Mouse (Mus musculus) left cerebral cortex, postnatal 36 days (tissue): ENCODE data around the gene Gm11444. TPM values are rescaled to one million over a fixed set of nuclear protein-coding genes. Genes with fewer than 3 reads are reported as not detected.

Experiments used
- DNase-seq, 2 experiments: peaks; one replicate each; pipeline ENCODE4 v3.0.0; 2021 to 2022; ENCODE audit warnings: low spot score in 2 of 2, mixed read lengths in 1 of 2
- intact Hi-C: fragments of 180-260 bp; cut with DNase I; formaldehyde crosslinking; loops from one replicate; pipeline ENCODE4 v1.15.1; 2025
- total RNA-seq, 2 experiments: library from RNA; stranded (reverse); gene quantifications; 2 replicates each; pipeline ENCODE4 v1.2.3; 2021

Gene Gm11444
- not detected for total RNA-seq

GRCm38 (mm10) chr11:85850233-85850632 lies at the start of gene Gm11444:
Gene Gm11444, minus strand, starts transcription at chr11:85850333.
- no peak for DNase-seq
- intact Hi-C loops = no loop called here

DNA sequence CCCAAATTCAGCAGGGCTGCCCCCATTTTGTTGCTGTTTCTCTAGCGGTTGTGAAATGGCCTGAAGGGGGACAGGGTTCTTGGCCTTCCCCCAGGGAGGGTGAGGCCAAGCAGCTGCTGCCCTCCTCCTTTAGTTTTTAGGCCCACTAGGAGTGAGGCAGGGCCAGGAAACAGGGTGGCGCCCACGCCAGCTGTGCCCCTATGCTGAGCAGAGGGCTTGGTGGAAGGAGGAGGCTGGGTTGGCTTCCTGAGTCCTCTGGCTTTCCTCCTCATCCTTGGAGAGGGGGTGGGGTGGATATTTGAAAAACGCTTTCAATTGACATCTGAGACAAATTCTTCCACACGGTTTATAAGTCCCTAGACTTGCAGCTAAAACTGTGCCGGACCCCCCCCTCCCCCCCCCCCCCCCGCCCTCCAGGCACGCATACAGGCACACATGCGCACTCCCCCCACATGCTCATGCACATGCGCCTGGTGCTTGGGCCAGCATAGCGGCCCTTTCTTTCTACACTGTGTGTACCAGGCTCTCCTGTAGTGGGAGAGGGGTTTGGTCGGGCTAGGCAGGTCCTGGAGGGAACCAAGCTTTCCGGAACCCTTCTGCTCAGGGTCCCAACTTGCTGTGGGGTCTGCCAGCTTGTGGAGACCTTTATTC lies 46.3 kb upstream of the Gm11444 start:
- DNase-seq = no peak
- intact Hi-C loops = no loop called here

DNA sequence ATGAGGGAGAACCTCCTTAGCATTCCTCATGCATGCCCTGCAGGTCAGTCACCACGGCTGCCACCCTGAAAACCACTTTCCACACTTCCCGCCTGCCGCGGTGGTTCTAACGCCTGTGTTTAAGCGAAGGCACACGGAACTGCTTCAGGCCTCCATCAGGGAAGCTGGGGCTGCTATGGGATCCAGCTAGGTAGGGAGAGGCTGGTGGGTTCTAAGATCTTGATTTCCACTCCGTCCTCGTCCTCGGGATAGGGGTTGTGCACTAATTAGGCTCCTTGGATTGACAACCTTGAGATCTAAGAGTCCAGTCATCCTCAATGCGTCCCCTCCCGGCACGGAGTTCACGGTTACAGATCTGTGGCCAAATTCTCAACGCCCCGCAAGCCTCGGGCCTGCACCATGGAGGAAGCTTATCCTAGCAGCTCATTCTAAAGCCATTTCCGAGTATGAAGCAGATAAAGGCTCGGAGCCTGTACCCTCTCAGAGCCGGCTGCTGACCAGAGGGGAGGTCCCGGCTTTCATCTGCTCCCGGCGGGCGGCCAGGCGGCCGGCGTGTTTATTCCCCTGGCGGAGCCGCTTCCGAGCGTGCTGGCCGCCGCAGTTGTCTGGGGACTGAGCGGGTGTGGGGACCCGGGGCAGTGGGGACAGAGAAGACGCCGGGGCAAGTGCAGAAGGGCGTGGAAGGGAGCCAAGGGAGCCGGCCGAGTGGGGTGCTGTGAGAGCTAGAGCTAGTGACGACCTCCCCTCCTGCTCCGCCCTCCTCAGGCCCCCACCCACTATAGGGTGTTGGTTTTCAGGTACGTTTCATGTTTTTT lies 44.8 kb upstream of the Gm11444 start:
- intact Hi-C loops = loop anchor here (5.0 kb wide), 2 partner anchors 32 to 1368 kb away; partner anchors contain the start of gene Lhx1
- no peak for DNase-seq

DNA sequence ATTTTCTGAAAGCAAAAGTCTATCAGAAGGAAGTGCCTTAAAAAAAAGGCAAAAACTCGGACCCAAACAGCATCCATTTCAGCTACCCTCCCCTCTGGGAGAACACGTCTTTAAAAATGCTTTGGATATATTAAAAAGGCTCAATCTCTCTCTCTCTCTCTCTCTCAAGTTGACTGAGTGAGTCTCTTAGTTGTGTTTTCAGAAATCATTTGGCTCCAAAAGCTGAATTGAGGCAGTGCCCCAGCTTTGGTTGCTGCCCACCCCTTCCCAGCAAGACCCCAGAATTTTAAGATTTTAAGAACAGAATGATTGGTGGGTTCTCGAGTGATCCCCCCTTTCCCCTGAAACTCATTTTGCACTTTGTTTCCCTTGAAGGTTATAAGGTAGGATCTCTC lies 44.0 kb upstream of the Gm11444 start:
- DNase-seq = no peak
- intact Hi-C loops = loop anchor here (5.0 kb wide), 2 partner anchors 33 to 1367 kb away; partner anchors contain the start of gene Lhx1

DNA sequence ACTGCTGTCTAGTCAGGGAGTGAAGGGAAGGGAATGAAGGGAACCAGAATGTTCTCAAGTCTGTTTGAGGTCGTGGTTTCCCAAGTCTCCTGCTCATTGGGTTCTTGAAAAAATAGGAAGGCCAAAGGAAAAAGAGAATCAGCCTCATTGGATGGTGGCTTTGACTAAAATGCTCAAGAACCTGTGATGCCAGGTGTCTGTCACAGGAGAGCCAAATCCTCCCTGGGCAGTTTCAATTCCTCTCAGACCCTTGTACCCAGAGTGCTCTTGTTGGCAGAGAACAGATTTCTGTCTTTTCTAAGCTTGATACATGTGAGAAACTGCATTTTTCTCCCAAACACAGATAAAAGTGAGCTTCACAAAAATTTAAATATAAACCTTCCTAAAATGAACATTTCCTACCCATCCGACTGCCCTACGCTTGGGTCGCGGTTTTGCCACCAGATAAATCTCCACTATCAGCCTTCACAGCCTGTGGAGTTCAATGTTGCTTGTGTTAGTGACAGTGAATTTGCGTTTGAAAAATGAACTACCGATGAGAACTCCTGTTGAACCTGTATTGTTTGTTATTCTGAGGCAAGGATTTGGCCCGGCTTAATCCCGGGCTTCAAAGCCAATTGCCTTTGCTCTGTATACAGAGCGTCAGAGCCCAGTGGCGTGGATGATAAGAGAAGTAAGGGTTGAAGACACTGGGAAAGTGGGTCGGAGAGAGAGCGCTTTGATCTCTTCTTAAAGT lies 43.4 kb upstream of the Gm11444 start:
- no peak for DNase-seq
- intact Hi-C loops = loop anchor here (5.0 kb wide), 2 partner anchors 34 to 1366 kb away; partner anchors contain the start of gene Lhx1

- DNase-seq = no peak
- intact Hi-C loops = loop anchor here (5.0 kb wide), 2 partner anchors 35 to 1365 kb away; partner anchors contain the start of gene Lhx1
Observed at GRCm38 (mm10) chr11:85892771-85893170, 42.6 kb upstream of the Gm11444 start.

DNA sequence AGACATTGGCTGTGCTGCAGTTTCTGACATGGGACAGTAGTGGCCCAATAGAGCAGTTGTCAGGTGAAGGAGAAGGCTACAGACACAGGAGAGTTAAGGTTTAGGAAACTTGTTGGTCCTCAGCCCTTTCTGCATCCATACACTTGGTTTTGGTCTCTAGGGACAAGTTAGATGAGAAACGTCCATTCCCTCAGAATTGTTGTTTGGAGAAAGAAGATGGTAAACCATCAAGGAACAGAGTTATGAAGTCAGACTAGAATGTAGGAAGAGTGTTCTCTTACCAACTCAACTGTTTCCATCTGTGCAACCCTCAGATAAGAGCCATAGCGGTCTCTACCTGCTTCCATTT lies 41.5 kb upstream of the Gm11444 start:
- no peak for DNase-seq
- intact Hi-C loops = loop anchor here (5.0 kb wide), 2 partner anchors 36 to 1364 kb away; partner anchors contain the start of gene Lhx1

DNA sequence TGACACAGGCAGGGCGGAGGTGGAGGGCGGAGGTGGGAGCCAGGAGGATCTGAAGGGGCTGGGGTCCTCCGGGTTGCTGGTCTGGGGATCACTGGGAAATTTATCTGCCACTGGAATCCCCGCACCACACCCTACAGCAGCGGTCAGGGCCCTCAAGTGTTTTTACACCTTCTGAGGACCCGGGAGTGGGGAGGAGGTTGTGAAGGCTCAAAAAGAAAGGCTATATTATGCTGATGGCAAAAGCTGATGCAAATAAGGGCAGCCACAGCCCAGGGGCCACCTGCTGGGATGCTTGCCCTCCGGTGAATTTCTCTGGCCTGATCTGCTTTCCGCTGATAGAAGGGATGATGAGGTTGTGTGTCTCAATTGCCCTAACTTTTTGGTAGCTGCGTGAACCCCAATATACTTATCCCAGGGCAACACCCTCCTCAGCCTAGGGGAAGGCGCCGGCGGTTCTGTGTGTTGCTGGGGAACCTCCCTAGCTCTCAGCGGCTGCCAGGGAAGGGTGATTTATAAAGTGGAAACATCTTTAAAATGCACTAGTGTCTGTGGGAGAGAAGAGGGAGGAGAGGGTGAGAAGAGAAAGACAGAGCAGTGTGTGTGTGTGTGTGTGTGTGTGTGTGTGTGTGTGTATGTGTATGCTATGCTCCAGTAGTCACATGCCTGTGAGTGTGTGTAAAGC lies 41.0 kb upstream of the Gm11444 start:
- DNase-seq = no peak
- intact Hi-C loops = loop anchor here (5.0 kb wide), 2 partner anchors 36 to 1364 kb away; partner anchors contain the start of gene Lhx1

DNA sequence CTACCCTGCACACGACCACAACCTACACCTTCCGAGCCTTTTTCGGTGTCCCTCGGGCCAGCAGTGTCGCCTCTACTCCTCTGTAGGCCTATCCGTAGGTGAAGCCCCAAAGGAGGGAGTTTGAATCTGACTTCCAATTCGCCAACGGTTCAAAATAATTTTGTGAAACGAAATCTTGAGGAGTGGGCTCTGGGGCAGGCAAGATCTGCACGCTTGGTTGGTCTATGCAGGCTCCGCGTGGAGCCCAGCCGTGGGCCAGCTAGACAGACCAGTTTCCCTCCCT lies 40.4 kb upstream of the Gm11444 start:
- intact Hi-C loops = loop anchor here (5.0 kb wide), 2 partner anchors 37 to 1363 kb away; partner anchors contain the start of gene Lhx1
- no peak for DNase-seq

DNA sequence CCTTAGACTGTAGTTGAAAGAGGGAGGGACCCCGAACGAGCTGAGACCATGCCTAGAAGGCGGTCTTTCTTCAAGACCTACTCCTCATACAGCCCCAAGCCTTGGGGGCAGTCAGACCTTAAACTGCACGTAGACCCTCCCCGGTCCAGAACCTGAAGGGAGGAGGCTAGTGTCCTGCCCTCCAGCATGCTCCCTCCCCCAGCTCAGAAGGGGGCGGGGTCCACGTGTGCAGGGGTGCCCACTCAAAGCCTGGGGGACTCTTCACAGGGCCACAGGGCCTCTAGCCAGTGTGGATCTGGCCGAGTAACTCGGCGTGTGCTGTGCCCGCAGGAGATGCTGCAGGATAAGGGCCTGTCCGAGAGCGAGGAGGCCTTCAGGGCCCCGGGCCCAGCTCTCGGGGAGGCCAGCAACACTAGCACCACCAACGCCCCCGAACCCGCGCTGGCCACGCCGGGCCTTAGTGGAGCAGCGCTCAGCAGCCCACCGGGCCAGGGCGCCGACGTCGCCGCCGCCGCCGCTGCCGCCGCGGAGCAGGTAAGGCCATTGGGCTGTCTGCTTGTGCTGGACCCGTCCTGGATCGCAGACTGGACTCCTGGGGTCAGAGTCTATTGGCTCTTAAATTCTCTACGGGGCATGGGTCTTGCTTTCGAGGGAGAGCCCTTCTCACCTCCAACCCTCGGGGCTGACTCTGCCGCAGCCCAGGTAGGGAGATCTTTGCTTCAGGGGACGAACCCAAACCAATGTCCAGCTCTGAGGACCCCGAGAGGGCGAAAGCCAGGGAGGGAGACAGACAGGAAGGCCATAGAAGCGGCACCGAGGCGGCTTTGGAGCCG lies 39.8 kb upstream of the Gm11444 start:
- intact Hi-C loops = loop anchor here (5.0 kb wide), 3 partner anchors 37 to 1363 kb away; partner anchors contain the start of gene Lhx1

DNA sequence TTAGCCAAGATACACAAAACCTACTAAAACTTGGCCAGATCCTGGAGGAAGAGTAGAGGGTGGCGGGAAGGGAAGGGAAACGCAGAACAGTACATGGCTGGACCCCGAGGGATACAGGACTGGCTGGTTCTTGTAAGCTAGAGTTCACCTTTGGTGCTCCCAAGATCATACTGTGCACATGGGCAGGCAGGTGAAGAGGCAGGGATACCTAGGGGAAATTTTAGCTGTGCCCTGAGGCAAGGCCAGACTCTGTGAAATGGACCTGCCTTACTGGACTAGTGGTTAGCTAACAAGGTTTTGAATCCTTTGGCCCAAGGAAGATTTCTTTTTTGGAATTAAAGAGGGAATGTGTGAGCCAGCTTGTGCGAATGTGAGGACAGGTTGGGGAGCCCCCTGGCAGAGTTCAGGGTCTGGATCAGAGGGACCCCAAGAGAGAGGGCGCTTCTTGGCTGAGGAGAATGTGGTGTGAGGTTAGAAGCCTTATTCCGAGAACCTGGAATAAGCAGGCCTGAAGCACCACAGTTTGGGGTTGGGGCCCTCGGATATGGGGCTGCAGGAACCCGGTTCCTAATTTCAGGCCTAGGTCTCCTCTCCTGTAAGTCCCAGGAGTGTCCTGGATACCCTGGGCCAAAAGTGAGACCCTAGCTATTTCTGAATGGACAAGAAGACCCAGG lies 39.1 kb upstream of the Gm11444 start:
- intact Hi-C loops = loop anchor here (5.0 kb wide), 1 partner anchor 47 kb away; no protein-coding TSS in a partner anchor
- DNase-seq = no peak

More for the DNA sequence above, 39.8 kb upstream of the Gm11444 start:
- no peak for DNase-seq

GRCm38 (mm10) chr11:85888451-85888961 lies 38.4 kb upstream of the Gm11444 start:
- intact Hi-C loops = loop anchor here (5.0 kb wide), 1 partner anchor 46 kb away; no protein-coding TSS in a partner anchor
- no peak for DNase-seq

- DNase-seq = no peak
- intact Hi-C loops = loop anchor here (5.0 kb wide), 1 partner anchor 46 kb away; no protein-coding TSS in a partner anchor
Observed at GRCm38 (mm10) chr11:85887801-85888450, 37.8 kb upstream of the Gm11444 start.

DNA sequence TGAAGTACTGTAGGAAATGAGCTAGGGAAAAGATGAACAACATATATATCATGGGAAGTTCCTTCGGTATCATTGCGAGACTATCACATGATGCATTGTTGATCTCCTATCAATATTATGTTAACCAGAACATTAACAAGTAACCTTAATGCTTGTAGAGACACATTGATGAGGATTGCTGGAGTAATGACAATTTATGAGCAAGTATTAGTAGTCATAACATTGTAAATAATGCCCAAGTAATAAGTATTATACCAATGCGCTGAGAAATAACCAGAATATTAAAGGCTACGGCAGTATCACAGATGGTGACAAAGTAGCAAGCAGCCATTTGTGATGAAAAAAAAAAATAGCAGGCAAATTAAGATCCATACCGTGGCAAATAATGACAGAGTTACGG lies 37.1 kb upstream of the Gm11444 start:
- no peak for DNase-seq
- intact Hi-C loops = loop anchor here (5.0 kb wide), 1 partner anchor 45 kb away; no protein-coding TSS in a partner anchor

DNA sequence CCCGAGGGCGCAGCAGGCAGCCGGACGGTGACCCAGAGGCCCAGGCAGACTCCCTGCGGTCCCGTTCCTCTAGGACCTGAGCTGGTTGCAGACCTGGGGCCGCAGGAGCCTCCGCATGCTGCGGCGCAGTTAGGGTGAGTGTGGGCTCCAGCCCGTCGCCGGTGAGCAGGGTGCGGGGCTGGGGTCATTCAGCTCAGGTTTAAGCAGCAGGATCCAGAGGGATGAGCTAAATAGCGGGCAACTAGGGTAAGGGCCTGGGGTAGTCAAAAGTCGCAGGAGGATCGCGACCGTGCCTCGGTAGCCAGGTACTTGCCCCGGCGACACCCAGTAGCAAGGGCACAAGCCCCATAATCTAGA lies 36.3 kb upstream of the Gm11444 start:
- intact Hi-C loops = loop anchor here (5.0 kb wide), 1 partner anchor 44 kb away; no protein-coding TSS in a partner anchor
- DNase-seq = no peak

DNA sequence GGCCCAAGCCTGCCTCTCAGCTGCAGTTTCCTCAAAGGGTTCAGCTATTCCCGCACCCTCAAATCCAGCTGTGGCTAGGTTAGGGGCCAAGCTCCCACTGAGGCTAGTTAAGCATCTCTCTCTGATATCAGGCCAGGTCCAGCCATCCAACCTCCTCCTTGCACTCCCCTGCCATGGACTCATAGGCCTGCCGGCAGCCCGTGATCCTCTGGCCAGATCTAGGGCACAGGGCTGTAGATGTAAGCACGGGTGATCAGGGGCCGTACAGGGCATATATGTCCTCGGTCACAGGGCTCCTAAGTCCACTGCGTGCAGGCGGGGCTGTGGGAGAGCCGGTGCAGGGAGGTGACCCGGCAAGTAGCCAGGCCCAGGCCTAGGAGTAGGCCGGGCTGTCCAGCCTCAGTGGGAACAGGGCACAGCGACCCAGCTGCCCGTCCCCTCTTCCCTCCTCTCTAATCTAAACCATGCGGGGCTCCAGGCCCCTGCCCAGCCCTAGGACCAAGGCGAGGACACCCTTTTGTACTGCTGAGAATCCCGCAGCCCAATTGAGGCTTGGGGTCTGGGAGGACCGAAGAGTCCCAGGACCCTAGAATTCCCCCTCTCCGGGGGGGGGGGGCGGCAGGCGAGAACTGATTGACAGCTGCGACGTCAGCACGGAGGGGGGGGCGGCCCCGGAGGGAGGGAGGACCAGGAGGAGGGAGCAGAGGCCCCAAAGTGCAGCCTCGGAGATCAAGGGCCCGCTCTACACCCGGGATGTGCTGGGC lies 35.7 kb upstream of the Gm11444 start, which contains the start of gene Tbx4:
Gene Tbx4 (plus strand): TSS at position 758 of the 764 bp plus-strand sequence.
- DNase-seq = no peak
- intact Hi-C loops = loop anchor here (5.0 kb wide), 1 partner anchor 44 kb away; no protein-coding TSS in a partner anchor
